Mouse (Mus musculus): ENCODE data around the gene Gm15557.
"Not testable (repeated sequence)": the region's sequence is repeated elsewhere in the genome, so short reads cannot be mapped to it uniquely, and the experiment has no call there.

Gene Gm15557

DNA sequence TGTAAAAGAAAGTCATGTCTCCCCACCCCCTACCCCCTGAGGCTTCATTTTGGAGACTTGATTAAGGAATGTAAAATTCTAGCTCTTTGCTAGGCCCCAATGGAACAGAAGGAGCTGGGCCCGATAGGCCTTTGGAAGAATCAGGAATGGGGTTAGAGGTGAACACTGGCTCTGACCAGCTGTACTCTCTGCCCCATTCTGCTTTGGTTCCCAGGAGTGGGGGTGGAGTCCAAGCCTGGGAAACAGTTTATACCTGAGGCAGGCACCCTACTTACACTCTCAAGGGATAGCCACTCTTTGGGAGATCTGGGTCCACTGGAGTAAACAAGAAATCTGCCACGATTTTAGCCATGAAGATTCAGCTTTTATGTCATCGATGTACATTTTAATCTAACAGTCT lies at the start of gene Gm15557:
TSS of gene Gm15557 (plus strand) at position 48 of the 400 bp plus-strand sequence.
- no peak for DNase-seq

DNA sequence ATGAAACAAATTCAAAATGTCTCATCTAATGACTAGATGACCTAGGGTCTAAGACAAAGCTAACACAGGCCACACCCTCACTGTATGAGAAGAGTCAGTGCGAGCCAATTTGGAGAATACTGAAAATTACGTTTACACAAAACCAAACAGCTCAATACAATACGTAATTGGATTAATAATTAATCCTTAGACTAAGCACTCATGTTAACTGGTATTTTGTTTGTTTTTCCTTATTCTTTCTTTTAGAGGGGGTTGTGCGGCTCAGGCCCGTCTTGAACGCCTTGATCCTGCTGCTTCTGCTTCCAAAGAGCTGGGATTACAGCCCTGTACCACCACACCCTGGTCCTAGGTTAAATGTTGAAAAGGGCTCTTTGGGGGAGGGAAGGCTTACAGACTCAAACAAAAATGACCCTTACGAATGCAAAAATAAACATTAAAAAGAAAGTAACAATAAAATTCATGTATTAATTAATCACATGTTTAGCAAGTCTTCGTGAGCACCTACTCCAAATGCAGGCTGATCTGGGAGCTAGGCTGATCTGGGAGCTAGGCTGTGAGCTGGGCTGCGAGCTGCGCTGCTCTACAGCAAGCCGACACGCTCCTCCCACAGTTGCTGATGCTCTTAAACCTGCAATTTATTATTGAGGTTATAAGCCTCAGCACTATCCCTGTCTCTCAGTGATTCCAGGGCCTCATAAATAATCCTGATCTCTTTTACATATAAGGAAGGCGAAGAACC lies 46.1 kb upstream of the Gm15557 start:
- no peak for DNase-seq

DNA sequence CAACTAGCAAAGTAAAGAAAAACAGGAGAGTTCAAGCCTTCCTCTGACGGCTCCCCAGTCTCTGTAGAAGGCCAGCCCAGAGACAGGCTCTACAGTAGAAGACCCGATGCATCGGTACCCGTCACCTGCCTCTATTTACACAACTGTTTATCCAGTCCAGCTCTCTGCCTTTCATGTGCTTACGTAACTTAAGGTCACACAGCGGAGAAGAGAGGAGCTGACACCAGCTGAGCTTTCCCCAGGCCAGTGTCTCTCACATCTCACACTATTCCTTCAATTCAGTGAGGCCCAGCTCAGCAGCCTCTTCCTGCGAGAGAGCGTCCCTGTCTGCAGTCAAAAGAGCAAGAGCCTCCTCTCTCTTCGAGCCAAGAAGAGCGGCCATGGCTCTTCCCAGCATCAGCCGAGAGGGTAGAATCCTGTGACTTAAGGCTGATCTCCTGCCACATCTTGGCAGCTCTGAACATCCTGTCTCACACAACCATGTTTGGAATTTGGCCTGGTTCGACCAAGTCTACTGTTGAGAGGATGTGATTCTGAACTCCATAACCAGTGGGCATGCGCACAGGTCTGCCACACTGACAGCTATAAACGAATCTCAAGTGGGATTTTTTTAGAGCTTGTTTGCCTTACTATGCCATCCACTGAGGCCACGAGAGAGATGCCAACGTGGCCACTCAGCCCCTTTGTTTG lies 45.3 kb upstream of the Gm15557 start:
- no peak for DNase-seq

DNA sequence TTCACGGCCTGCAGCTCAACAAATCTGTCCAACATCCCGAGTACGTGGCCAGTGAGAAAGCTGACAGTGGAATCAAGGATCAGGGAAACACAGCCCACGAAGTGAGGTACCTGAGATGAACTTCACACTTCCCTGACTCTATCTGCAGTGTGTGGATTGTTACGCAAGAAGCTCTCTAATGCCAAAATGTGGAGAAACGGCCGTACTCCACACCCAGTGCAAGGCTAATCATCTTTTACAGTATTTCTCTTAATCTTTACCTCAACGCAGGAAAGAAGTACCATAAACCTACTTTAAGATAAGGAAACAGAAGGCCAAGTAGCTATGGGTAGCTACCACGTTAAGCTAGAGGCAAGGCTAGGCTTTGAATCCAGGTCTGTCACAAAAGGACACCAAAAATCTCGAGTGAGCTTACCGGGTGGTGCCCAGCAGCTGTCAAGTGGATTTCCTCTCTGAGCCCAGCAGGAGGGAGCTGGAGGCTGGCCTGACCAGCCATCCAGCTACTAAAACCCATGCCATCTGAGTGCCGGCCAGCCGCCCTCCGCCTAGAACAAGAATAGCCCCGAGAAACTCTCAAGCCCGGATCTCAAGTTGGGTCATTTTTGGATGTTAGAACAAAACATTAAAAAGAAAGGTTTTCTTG lies 37.4 kb upstream of the Gm15557 start:
- DNase-seq, result no peak

DNA sequence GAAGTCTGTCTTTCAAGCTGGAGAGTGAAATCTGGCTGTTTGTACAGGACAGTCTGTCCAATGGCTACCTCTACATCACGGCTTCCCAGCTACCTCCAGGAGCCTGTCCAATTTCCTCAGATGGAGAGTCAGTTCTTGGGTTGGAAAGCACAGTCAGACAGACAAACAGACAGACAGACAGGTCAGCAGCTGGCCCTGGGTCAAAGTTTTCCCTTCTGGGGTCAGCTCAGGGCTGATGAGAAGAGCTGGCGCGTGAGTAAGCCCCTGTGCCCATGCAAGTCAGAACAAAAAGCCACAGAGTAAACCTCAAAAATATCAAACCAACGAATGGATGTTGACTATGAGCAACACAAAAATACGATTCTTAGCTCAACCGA lies 36.9 kb upstream of the Gm15557 start:
- no peak for DNase-seq

DNA sequence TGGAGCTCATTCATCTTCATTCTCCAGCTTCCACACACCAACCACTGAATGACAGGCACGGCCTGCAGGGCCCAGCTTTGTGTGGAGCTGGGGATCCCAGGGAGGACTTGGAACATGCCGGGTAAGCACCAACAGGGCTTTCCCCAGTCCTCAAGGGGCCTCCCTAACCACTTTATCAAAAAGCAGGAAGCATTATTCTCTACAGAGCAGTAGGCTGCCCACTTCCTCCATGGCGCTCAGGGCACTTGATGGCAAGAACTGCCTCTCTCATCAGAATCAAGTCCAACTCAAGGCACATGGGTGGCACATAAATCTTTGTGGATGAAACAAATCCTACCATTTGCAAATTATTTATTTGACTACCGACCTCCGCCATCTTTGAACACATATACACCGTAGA lies 25.8 kb upstream of the Gm15557 start:
- DNase-seq, result no peak

DNA sequence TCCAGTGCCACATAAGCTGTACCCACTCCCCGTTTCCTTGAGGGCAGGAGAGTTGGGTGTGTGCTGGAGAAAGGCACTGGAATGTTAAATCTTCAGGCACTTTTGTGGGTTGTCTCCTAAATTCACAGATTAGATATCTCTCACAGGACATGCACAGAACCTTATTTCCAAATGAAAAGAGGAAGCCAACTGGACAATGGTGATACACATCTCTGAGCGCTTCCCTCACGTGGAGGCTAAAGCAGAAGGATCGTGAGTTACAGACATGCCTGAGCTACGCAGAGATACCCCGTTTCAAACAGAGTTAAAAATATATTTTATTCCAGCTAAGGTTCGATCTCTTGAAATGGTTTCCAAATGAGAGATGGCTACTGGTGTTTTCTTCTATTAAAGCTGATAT lies 17.4 kb upstream of the Gm15557 start:
- no peak for DNase-seq

DNA sequence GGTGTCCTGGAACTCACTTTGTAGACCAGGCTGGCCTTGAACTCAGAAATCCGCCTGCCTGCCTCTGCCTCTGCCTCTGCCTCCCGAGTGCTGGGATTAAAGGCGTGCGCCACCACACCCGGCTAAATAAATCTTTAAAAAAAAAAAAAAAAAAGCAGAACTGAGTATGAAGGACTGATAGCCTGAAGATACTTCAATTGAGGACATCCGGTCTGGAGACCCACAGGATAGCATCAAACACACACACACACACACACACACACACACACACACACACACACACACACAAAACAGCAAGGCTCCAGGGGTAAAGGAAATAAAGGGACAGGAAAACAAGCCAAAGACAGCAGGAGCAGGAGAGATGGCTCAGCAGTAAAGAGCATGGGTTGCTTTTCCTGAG lies 15.3 kb upstream of the Gm15557 start:
- not testable (repeated sequence) for DNase-seq

DNA sequence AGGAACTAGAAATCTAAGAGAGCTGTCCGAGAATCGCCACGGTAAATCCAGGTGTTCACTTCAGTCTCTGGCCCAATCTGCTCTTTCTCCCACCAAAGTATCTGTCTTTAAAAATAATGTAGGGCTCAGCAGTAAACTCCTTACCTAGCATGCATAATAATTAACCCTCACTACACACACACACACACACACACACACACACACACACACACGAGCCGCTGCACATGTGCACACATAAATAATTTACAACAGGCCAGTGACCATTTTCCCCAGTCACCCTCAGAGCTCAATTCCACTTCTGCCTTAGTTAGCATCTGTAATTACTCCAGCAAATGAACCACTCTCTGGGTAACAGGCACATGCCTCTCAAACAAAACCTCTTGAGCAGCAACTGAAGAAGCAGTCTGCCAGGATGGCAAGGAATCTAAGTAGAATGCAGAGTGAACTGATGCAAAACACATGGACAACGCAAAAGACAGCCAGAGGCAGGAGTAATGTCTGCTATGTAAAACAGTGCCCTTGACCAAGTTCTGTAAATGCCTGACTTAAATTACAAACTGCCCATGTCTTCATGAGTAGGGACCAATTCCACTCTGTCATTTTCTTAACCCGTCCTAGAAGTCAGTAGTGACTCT lies 11.7 kb upstream of the Gm15557 start:
- DNase-seq, result no peak

DNA sequence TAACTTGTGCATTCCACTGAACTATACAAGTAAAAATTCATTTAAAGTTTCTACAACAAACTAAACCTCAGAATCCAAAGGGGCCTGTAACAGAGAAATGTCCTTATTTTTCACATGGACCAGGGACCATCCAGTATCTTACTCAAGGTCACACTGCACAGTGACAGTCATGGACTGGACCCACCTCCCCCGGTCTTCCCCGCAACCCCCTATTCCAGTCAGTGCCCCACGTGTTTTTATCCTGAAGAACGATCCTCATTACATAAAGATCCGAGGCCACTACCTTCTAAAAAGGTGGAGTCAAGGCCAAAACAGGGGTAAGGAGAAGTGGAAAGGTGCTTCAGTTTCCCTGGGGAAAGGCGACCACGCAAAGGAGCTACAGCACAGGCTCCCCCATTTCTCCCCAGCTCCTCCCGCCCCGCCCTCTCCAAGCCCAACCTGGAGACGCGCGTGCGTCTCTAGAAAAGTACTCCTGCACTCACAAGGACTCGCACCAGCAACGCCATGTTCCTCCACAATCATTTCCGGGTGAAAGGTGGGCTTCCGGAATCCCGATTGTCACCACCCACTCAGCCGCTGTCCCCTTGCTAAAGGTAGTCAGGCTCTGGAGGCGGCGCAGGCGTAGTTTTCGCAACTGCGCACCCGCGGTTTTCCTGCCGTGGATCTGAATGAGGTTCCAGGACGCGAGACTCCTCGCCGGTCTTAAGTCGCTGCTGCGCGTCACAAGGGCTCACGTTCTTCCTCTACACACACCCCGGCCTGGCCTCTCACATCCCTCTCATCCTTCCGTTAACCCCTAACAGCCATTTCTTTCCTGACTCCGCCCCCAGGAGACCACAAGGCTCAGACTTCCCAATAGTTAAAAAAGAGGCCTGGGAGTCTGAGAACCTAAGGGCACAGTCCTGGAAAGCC lies 10.7 kb upstream of the Gm15557 start, which contains the start of gene Uqcc1:
TSS of gene Uqcc1 (minus strand) at position 780 of the 912 bp plus-strand sequence.
- DNase-seq, result peak; percentile 97

DNA sequence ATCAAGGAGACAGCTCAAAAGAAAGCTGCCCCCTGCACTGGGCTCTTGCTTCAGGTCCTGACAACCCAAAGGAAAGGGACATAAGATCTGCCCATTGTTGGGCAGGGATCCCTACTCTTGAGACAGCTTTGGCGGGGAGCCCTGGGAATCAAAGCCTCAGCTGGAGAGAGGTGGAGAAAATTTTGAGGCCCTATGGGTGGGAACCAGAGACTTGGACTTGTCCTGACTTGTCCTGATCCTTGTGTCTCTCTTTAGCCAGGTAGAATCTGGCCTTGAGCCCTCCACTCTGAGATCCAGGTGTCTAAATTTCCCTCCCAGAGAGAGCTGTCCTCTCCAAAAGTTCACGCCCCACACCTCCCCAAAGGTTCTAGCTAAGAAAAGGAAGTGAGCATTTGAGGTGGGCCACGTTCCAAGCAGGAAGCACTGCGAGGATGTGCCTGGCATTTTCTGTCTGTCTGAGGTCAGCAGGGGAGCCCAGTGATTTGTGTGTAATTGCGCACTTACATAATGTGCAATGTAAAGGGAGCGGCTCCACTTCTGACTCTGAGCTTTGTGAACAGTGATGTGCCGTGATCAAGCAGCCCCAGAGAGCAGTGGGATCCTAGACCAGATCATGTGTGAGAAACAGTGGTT lies 515 bp upstream of the Gm15557 start:
- DNase-seq, result no peak

DNA sequence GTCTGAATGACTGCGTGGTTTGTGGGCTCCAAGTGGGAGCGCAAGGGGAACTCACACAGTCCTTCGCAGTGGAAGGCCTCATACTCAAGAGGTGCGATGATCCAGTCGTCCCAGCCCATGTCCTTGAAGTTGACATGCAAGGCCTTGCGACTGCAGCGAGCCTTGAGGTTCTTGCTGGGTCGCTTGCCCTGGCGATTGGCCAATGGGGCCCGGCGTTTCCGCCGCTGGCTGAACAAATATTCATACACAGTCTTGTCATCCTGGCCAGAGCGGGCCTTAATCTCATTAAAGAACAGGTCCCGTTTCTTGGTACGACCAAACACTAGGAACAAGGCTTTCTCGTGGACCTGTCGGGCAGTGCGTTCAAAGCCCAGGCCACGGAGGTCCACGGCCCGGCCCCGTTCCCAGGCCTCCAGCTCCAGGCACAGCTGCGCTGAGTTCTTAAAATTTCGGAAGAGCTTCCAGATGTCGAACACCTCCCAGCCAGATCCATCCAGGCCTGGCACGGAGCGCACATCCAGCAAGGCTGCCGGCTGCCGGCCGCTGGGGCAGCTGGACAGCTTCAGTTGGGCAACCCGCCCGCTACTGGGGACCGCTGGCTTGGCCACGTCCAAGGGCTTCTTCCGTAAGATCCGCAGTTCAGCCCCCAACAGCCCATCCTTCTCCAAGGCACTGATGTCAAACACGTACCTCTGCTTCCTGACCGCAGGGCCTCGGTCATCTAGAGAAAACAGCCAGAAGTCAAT lies 1.3 kb downstream of the Gm15557 start:
- no peak for DNase-seq

DNA sequence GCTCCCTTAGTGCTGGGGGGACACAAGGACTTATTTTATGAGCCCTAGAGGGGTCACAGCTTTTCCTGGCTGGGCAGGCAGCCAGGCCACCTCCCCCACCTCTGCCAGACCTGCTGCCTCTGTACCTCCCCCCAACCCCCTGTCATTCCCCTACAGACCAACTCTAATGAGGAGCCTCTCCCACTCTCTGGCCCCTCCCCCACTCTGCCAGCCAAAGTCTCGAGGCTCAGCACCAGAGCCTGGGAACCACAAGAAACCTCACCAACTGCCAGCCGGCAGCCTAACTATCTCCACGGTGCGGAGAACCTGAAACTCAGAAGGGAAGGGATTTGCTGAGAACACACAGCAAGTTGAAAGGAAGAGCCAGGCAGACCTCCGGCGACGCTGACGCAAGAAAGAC lies 2.9 kb downstream of the Gm15557 start:
- no peak for DNase-seq

DNA sequence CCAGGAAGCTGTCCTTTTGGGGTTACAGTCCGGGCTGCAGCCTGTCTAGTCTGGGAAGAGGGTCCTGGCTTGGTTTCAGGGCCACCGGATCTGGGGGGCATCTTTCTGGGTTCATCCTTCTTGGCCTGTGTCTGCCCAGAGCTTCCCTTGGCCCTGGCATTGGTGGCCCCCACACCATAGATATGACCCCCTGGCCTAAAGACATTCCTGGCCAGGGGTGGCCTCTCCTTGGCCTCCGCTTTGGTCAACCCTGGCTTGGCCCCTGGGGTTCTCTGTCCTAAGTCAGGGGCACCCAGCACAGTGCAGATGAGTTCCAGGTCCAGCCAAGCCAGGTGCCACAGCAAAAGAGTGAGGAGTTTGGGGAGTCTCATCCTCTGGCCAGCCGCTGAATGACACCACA lies 4.2 kb downstream of the Gm15557 start:
- DNase-seq, result no peak

DNA sequence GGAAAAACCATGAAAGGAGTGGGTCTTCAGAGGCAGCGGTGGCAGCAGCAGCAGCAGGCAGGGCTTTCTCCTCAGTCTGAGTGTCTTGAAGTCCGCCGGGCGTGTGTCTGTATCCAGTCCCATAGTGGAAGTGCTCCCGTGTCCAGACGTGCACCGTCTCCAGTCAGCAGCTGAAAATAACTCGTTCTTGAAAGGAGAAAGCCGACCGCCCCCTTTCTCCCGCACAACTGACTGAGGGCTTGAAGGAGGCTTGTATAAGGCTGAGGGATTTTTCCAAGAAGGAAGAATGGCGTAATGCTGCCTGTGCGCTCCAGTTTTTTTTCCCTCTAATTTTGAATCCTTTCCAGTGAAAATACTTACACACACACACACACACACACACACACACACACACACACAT lies 4.6 kb downstream of the Gm15557 start, which contains the start of gene Gdf5:
TSS of gene Gdf5 (minus strand) at position 244 of the 400 bp plus-strand sequence.
- peak; percentile 53 for DNase-seq

DNA sequence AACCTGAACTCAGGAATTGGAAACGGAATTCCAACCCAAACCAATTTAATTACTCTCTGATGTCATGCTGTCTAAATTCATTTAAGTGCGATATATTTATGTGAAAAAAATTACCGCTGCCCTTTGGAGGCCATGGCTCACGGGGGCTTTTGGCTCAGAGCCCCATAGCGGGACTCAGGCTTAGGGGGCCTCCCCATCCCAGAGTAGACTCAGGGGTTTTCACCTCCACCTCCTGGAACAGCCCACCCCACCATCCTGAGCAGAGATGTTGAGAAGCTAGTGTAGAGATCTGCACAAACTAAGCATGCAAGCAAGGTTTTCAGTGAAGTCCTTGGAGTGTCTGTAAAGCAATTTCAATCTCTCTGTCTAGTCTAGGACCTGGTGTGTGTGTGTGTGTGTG lies 5.1 kb downstream of the Gm15557 start:
- no peak for DNase-seq

DNA sequence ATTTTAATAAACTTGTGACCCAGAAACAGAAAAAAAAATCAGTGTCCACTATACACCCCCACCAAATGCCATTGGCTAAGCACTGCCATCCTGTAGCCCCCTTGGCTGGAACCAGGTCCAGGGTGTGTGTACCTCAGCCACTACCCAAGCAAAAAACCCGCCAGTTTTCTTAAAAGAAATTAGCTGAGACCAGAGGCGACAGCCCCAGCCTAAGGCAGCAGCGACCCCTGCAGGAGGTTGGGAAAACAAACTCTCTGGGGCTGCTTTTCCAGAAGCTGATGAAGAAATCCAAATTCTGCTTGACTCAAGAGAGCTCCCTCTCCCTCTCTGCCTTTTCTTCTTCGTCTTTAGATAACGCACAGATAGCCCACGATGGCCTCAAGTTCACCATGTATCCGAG lies 5.5 kb downstream of the Gm15557 start:
- peak; percentile 46 for DNase-seq

DNA sequence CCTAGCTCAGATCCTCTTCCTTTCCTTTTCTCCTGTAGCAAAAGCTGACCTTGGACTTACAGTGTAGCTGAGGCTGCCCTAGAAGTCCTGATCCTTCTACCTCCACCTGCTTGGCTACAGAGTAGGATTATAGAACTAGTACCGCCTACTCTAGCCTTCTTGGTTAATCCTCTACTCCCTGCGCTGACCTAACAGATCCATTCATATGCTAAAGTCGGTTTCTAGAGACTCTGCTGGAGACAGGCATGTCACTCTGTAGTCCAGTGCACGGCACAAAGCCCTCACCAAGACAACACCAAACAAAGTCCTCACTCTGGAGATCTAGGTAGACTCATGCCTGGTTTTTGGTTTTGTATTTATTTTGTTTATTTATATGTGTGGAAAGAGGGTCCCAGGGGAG lies 6.0 kb downstream of the Gm15557 start:
- no peak for DNase-seq

DNA sequence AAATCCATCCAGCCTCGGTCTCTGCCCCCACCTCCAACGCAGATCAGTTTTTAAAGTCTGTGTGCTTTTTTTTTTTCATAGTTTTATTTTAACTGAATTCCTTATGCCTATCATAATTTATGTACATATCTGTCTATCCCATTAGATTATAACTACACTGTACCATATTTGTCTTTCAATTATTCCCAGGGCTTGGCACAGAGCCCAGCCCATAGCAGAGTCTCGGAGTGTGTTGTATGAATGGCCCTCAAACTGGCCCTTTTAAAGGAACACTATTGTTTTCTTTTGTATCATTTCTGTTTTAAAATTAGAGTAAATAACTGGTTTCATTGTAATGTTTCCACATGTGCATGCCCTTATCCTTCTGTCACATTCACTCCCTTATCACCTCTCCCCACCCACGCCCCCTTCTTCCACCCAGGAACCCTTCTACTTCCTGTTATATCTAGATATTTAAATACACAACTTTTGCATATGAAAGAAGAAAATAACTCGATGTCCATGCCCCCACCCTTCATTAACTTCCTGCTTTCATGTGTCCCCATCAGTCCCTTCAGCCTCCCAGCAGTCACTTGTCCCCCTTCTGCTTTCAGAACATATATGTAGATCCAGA lies 7.0 kb downstream of the Gm15557 start:
- no peak for DNase-seq

DNA sequence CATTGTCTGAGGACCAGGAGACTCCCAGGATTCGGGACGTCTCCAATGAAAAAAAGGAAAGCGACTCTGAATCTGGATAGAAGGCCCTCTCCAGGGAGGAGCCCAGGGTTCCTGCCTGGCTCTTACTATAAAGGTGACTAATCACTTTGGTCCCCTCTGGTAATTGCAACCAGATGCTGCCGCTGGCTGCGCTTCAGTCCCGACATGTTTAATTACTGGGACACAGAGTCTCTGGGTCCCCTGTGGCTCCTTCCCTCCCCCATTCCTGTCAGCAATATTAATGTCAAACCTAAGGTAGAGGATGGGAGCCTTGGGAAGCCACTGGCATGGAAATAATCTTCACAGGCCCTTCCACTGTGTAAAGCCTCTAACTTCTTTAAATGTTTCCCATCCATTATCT lies 8.8 kb downstream of the Gm15557 start:
- DNase-seq, result no peak

DNA sequence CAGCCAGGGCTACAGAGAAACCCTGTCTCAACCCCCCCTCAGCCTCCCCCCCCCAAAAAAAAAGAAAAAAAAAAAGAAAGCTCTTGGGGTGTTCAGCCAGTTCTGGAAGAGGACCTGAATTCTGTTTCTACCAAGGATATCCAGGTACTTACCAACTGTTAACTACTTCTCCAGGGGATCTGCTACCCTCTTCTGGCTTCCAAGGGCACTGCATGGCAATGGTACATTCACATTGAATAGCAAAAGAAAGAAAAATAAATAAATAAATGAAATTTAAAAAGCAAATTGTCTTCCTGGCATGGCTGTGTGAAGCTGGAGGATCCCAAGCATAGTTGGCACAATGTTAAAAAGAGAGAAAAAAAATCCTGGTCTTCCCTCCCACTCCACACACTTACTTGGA lies 11.5 kb downstream of the Gm15557 start:
- peak; percentile 66 for DNase-seq
